Mouse (Mus musculus): Measurements from ENCODE around the gene Eif4a3.

Gene Eif4a3

DNA sequence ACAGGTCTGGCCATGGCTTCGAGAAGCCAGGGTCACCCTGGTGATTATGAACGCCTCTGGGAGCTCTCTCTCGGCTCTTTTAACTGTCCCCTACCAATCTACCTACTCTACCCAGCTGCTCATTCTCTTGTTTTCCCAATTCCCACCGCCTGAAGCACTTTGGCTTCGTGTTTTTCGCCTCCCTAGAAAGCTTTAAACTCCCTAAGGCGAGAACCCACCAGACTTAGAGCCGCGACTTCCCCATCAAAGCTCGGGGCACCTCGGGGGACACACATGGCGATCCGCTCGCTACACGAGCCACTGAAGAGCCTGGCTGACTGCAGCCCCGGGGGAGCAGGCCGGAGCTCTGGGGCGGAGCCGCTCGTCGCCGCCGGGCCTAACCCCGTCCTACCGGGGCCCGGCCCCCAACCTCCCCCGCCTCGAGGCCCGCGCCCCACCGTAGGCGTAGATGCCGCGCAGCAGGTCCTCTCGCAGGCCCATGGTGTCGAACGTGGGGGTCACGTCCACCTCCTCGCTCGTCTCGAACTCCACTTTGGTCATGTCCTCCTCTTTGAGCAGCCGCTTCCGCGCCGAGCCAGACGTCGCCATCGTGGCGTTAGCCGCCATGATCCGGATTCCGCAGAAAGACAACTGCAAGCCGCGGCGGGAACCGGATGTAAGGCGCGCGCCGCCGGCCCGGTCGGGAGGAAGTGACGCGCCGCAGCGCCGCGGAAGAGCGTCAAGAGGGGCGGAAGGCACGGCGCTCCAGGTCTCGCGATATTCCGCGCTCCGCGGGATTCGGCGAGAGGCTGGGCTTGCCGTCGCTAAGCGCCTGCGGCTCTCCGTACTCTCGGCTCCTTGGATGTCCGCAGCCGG lies at the start of gene Eif4a3:
TSS of gene Eif4a3 (minus strand) at position 699 of the 855 bp plus-strand sequence.
- peak; percentile 82 for DNase-seq (ENCODE audit: low spot score)

GRCm38 (mm10) chr11:119347125-119347524 lies 47.2 kb upstream of the Eif4a3 start:
- no peak for DNase-seq (ENCODE audit: low spot score)

- DNase-seq (ENCODE audit: low spot score): no peak
Observed at GRCm38 (mm10) chr11:119344865-119345264, 45.0 kb upstream of the Eif4a3 start.

- DNase-seq (ENCODE audit: low spot score): no peak
Observed at GRCm38 (mm10) chr11:119344178-119344577, 44.3 kb upstream of the Eif4a3 start.

DNA sequence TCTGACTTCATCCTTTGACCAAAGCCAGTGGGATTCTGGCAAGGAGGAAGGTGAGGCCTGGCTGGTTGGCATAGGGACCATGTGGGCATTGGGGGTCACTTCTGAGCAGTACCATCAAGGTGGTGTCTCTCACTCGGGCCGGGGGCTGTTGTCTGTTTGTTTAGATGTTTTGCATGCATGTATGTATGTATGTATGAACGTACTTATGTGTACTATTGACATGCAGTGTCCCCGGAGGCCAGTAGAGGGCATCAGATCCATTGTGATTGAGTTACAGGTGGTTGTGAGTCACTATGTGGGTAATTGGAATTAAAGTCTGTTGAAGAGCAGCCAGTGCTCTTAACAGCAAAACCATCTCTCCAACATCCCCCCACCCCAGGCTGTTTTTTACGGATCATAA lies 39.7 kb upstream of the Eif4a3 start:
- DNase-seq (ENCODE audit: low spot score): peak; percentile 66

GRCm38 (mm10) chr11:119339179-119339578 lies 39.3 kb upstream of the Eif4a3 start:
- no peak for DNase-seq (ENCODE audit: low spot score)

- no peak for DNase-seq (ENCODE audit: low spot score)
Observed at GRCm38 (mm10) chr11:119338271-119339059, 38.6 kb upstream of the Eif4a3 start.

- no peak for DNase-seq (ENCODE audit: low spot score)
Observed at GRCm38 (mm10) chr11:119331970-119332369, 32.1 kb upstream of the Eif4a3 start.

DNA sequence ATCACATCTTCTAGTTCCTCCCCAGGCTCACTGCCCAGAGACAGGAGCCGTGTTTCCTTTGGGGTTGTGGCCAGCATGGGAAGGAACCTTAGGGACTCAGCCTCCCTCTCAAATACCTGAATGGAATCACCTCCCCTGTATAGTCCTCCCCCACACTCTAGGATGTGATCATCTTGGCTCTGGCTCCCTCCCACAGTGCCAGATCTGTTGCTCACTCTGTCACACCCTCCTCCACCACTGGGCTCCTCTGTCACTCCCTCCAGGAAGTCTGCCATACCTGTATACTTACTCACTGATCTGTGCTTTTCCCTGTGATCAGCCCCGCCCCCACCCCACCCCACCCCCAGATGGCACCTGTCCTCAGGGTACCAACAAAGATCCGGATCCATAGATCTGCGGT lies 30.7 kb upstream of the Eif4a3 start:
- no peak for DNase-seq (ENCODE audit: low spot score)

DNA sequence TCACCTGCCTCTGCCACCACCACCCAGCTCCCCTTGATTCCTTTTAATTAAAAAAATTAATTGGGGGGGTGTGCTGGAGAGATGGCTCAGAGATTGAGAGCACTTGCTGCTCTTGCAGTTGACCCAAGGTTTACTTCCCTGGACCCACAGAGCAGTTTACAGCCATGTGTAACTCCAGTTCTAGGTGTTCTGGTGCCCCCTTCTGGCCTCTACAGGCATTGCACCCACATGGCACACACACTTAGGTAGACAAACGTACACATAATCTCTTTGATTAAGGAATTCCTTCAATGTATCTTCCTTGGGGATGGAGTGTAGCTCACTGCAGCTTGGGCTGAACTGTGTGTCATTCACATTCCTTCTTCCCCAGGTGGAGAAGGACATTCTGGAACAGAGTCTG lies 25.2 kb upstream of the Eif4a3 start:
- DNase-seq (ENCODE audit: low spot score): no peak

GRCm38 (mm10) chr11:119322521-119322920 lies 22.6 kb upstream of the Eif4a3 start:
- no peak for DNase-seq (ENCODE audit: low spot score)

DNA sequence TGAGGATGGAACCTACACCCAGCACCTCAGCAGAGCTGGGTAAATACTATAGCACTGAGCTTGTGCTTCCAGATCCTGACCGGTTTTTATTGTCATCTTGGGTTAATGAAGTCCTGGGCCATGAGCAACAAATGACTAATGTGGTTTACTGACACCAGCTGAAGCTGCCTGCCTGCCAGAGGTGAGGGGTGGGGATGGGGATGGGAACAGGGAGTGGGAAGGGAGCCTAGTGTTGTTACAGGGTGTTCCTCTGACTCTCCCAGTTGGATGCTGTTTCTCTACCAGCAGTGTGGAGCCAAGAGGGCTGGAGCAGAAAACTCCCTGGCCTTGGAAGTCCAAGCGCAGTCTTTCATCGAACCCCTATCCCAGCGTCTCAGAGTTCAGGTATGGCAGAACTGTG lies 16.8 kb upstream of the Eif4a3 start:
- DNase-seq (ENCODE audit: low spot score): no peak

- no peak for DNase-seq (ENCODE audit: low spot score)
Observed at GRCm38 (mm10) chr11:119314252-119314936, 14.5 kb upstream of the Eif4a3 start.

- DNase-seq (ENCODE audit: low spot score): no peak
Observed at GRCm38 (mm10) chr11:119310621-119311020, 10.7 kb upstream of the Eif4a3 start.

GRCm38 (mm10) chr11:119307916-119308315 lies 8.0 kb upstream of the Eif4a3 start:
- DNase-seq (ENCODE audit: low spot score): no peak

DNA sequence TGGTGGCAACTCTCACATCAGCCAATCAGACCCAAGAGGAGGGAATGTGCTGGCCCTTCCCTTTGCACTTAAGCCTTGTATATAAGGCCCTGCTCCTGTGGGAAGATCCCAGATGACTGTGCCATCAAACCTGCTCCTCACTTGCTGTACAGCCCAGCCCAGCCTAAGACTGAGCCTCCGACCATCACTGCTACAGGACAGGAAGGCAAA lies 7.7 kb upstream of the Eif4a3 start, which contains the start of gene Card14:
TSS of gene Card14 (plus strand) at position 111 of the 210 bp plus-strand sequence.
- no peak for DNase-seq (ENCODE audit: low spot score)

- no peak for DNase-seq (ENCODE audit: low spot score)
Observed at GRCm38 (mm10) chr11:119306762-119307657, 7.1 kb upstream of the Eif4a3 start.

GRCm38 (mm10) chr11:119304904-119305712 lies 5.2 kb upstream of the Eif4a3 start:
- no peak for DNase-seq (ENCODE audit: low spot score)

DNA sequence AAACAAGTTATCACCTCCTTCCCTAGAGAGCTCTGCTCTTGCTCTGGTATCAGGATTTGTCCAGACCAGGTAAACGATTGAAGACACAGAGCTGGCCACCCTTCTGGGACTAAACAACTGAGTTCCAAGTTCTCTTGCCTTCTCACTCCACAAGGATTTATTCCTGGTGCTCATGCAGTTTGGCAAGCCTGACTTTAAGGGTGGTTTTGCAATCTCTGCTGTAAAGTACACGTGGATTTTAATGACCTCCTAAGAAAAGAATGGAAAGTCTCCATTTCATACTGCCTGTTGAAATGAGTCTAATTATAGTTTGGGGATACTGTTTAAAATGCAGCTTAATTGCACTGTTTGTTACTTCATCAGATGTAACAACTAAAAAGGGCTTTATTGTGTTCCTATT lies 1.1 kb upstream of the Eif4a3 start:
- no peak for DNase-seq (ENCODE audit: low spot score)

GRCm38 (mm10) chr11:119300246-119300935 lies 502 bp upstream of the Eif4a3 start:
- DNase-seq (ENCODE audit: low spot score): no peak

All from left cerebral cortex, adult 11 months (tissue).